Mouse (Mus musculus) hindbrain, embryonic 12.5 days (tissue): Measurements from ENCODE around the gene Patl2. TPM values are rescaled to one million over a fixed set of nuclear protein-coding genes. Genes with fewer than 3 reads are reported as not detected.
A peak's percentile ranks its signal among the peaks of the same experiment; 100 is the strongest.

Experiments
- ATAC-seq: fragments of 200-750 bp; cut with Nextera tagmentation; 2 replicates; pipeline ENCODE4 v1.8.0; 2017; ENCODE audit warnings: moderate TSS enrichment; ENCODE audit not compliant: low FRiP score
- H3K27ac ChIP-seq: fragments of 300-500 bp; sonication (generic); 2 replicates; pipeline ENCODE4 v1.5.1; 2016; ENCODE audit warnings: mild to moderate bottlenecking
- H3K27me3 ChIP-seq: fragments of 300-500 bp; sonication (generic); 2 replicates; pipeline ENCODE4 v1.6.1; 2016; ENCODE audit warnings: mild to moderate bottlenecking
- H3K36me3 ChIP-seq: fragments of 300-500 bp; sonication (generic); 2 replicates; pipeline ENCODE4 v1.6.1; 2016; ENCODE audit warnings: mild to moderate bottlenecking
- H3K4me1 ChIP-seq: fragments of 300-500 bp; sonication (generic); 2 replicates; pipeline ENCODE4 v1.6.1; 2016
- H3K4me2 ChIP-seq: fragments of 300-500 bp; sonication (generic); replicated peaks from 2 replicates; pipeline ENCODE4 v1.6.1; 2016; ENCODE audit warnings: mild to moderate bottlenecking
- H3K4me3 ChIP-seq: fragments of 300-500 bp; sonication (generic); 2 replicates; pipeline ENCODE4 v1.5.1; 2016; ENCODE audit warnings: mild to moderate bottlenecking
- H3K9ac ChIP-seq: fragments of 300-500 bp; sonication (generic); 2 replicates; pipeline ENCODE4 v1.6.1; 2016; ENCODE audit warnings: mild to moderate bottlenecking, moderate library complexity
- H3K9me3 ChIP-seq: fragments of 300-500 bp; sonication (generic); replicated peaks from 2 replicates; pipeline ENCODE4 v1.6.1; 2016; ENCODE audit warnings: mild to moderate bottlenecking
- WGBS: fragments of 180-500 bp; shearing (Covaris S2); methylation state at CpG from one replicate; pipeline ENCODE4 v1.1.7; 2016; 5-methylcytosine and 5-hydroxymethylcytosine counted together
- polyA plus RNA-seq: library from polyadenylated mRNA; unstranded; fragments of >200 nt; fragmentation: Nextera tagmentation; extraction: Ambion mirVana; gene quantifications from 2 replicates; pipeline ENCODE4 v1.2.1, GENCODE M21; 2016

Gene Patl2
- polyA plus RNA-seq = not detected in 2 replicates

- 79% methylated on average over 17 of the region's 17 CpGs for WGBS
- ATAC-seq = no peak
- no peaks in the 10 kb centered on the region for H3K4me1 ChIP-seq
- H3K4me2 ChIP-seq = no peak within 1 kb of the TSS
- no peak within 1 kb of the TSS for H3K4me3 ChIP-seq
- H3K9ac ChIP-seq = no peak within 1 kb of the TSS
- H3K27me3 ChIP-seq = no peaks in the 10 kb centered on the region
- H3K9me3 ChIP-seq = no peaks in the 10 kb centered on the region
- no peak within 1 kb of the TSS for H3K27ac ChIP-seq
- H3K36me3 ChIP-seq = no peaks in the 10 kb centered on the region
Observed at GRCm38 (mm10) chr2:122186106-122186505, at the start of gene Patl2, which contains the start of gene Terb2. Gene Patl2, minus strand, starts transcription at chr2:122186189. Gene Terb2, plus strand, starts transcription at chr2:122186272.

GRCm38 (mm10) chr2:122235425-122235824, 49.4 kb upstream of the Patl2 start:
- WGBS = 86% methylated on average over 2 of the region's 2 CpGs
- Histone ChIP-seq H3K36me3 (no peaks in the 10 kb centered on the region), H3K27ac (no peak overlapping the region), H3K4me2 (peak overlapping the region; percentile 65), H3K9me3 (no peaks in the 10 kb centered on the region), H3K4me3 (peak overlapping the region; percentile 47; the same call in 1 of the 2 replicates), H3K27me3 (no peaks in the 10 kb centered on the region), H3K9ac (no peak overlapping the region), H3K4me1 (peaks cover 7% of the 10 kb centered on the region)
- ATAC-seq = no peak

GRCm38 (mm10) chr2:122234611-122235288, 48.8 kb upstream of the Patl2 start, which contains the start of gene Sord:
Gene Sord, plus strand, starts transcription at chr2:122234749.
- WGBS = 1% methylated on average over 35 of the region's 35 CpGs
- Histone ChIP-seq H3K4me1 (peaks cover 7% of the 10 kb centered on the region), H3K4me2 (peak within 1 kb of the TSS; percentile 65), H3K27ac (peak within 1 kb of the TSS; percentile 58), H3K9ac (peak within 1 kb of the TSS; percentile 39), H3K4me3 (peak within 1 kb of the TSS; percentile 47), H3K27me3 (no peaks in the 10 kb centered on the region), H3K9me3 (no peaks in the 10 kb centered on the region), H3K36me3 (no peaks in the 10 kb centered on the region)
- ATAC-seq = peak; percentile 96

GRCm38 (mm10) chr2:122233759-122234557, 48.0 kb upstream of the Patl2 start:
- 6% methylated on average over 26 of the region's 26 CpGs for WGBS
- Histone ChIP-seq H3K4me2 (peak overlapping the region; percentile 65), H3K9me3 (no peaks in the 10 kb centered on the region), H3K36me3 (no peaks in the 10 kb centered on the region), H3K27ac (peak overlapping the region; percentile 58), H3K27me3 (no peaks in the 10 kb centered on the region), H3K4me3 (peak overlapping the region; percentile 47), H3K4me1 (peaks cover 7% of the 10 kb centered on the region), H3K9ac (peak overlapping the region; percentile 39)
- no peak; the same call in 1 of the 2 replicates for ATAC-seq

- Histone ChIP-seq H3K4me3 (no peak overlapping the region), H3K4me2 (no peak overlapping the region), H3K36me3 (no peaks in the 10 kb centered on the region), H3K9me3 (no peaks in the 10 kb centered on the region), H3K27me3 (no peaks in the 10 kb centered on the region), H3K27ac (no peak overlapping the region), H3K4me1 (peaks cover 7% of the 10 kb centered on the region), H3K9ac (no peak overlapping the region)
- 59% methylated on average over 5 of the region's 5 CpGs for WGBS
- no peak for ATAC-seq
Observed at GRCm38 (mm10) chr2:122233341-122233740, 47.4 kb upstream of the Patl2 start.

- Histone ChIP-seq H3K4me1 (peaks cover 7% of the 10 kb centered on the region), H3K9ac (no peak overlapping the region), H3K27ac (no peak overlapping the region), H3K4me2 (no peak overlapping the region), H3K4me3 (no peak overlapping the region), H3K27me3 (no peaks in the 10 kb centered on the region), H3K36me3 (no peaks in the 10 kb centered on the region), H3K9me3 (no peaks in the 10 kb centered on the region)
- ATAC-seq = no peak
- WGBS = 74% methylated on average over 9 of the region's 9 CpGs
Observed at GRCm38 (mm10) chr2:122231616-122232015, 45.6 kb upstream of the Patl2 start.

GRCm38 (mm10) chr2:122230395-122230794, 44.4 kb upstream of the Patl2 start:
- peaks cover 7% of the 10 kb centered on the region for H3K4me1 ChIP-seq
- H3K36me3 ChIP-seq = no peaks in the 10 kb centered on the region
- no peak overlapping the region for H3K4me3 ChIP-seq
- no peak overlapping the region for H3K9ac ChIP-seq
- H3K9me3 ChIP-seq = no peaks in the 10 kb centered on the region
- WGBS = 84% methylated on average over 6 of the region's 6 CpGs
- no peaks in the 10 kb centered on the region for H3K27me3 ChIP-seq
- ATAC-seq = no peak
- no peak overlapping the region for H3K4me2 ChIP-seq
- no peak overlapping the region for H3K27ac ChIP-seq

GRCm38 (mm10) chr2:122223654-122224053, 37.7 kb upstream of the Patl2 start:
- no peaks in the 10 kb centered on the region for H3K4me1 ChIP-seq
- no peak overlapping the region for H3K4me3 ChIP-seq
- no peaks in the 10 kb centered on the region for H3K36me3 ChIP-seq
- H3K27ac ChIP-seq = no peak overlapping the region
- H3K9me3 ChIP-seq = no peaks in the 10 kb centered on the region
- no peak overlapping the region for H3K4me2 ChIP-seq
- no peak overlapping the region for H3K9ac ChIP-seq
- H3K27me3 ChIP-seq = no peaks in the 10 kb centered on the region
- ATAC-seq = no peak

- ATAC-seq = no peak
- Histone ChIP-seq H3K9me3 (no peaks in the 10 kb centered on the region), H3K27ac (no peak overlapping the region), H3K4me3 (no peak overlapping the region), H3K4me2 (no peak overlapping the region), H3K36me3 (no peaks in the 10 kb centered on the region), H3K27me3 (no peaks in the 10 kb centered on the region), H3K4me1 (no peaks in the 10 kb centered on the region), H3K9ac (no peak overlapping the region)
- 89% methylated on average over 5 of the region's 5 CpGs for WGBS
Observed at GRCm38 (mm10) chr2:122222272-122222671, 36.3 kb upstream of the Patl2 start.

GRCm38 (mm10) chr2:122221798-122222197, 35.8 kb upstream of the Patl2 start:
- whole genome bisulfite sequencing = 63% methylated on average over 5 of the region's 5 CpGs
- Histone ChIP-seq H3K9me3 (no peaks in the 10 kb centered on the region), H3K4me2 (no peak overlapping the region), H3K9ac (no peak overlapping the region), H3K36me3 (no peaks in the 10 kb centered on the region), H3K4me1 (no peaks in the 10 kb centered on the region), H3K27me3 (no peaks in the 10 kb centered on the region), H3K27ac (no peak overlapping the region), H3K4me3 (no peak overlapping the region)
- ATAC-seq = no peak

- ATAC-seq = no peak
- Histone ChIP-seq H3K9me3 (no peaks in the 10 kb centered on the region), H3K4me1 (no peaks in the 10 kb centered on the region), H3K27ac (no peak overlapping the region), H3K36me3 (no peaks in the 10 kb centered on the region), H3K27me3 (no peaks in the 10 kb centered on the region), H3K4me3 (no peak overlapping the region), H3K4me2 (no peak overlapping the region), H3K9ac (no peak overlapping the region)
- 86% methylated on average over 4 of the region's 4 CpGs for WGBS
Observed at GRCm38 (mm10) chr2:122221378-122221777, 35.4 kb upstream of the Patl2 start.

GRCm38 (mm10) chr2:122218234-122218633, 32.2 kb upstream of the Patl2 start:
- Histone ChIP-seq H3K9me3 (no peaks in the 10 kb centered on the region), H3K4me2 (no peak overlapping the region), H3K4me1 (no peaks in the 10 kb centered on the region), H3K36me3 (no peaks in the 10 kb centered on the region), H3K27ac (no peak overlapping the region), H3K9ac (no peak overlapping the region), H3K27me3 (no peaks in the 10 kb centered on the region), H3K4me3 (no peak overlapping the region)
- 83% methylated on average over 2 of the region's 2 CpGs for WGBS
- ATAC-seq = no peak
